Mouse (Mus musculus) erythroblast, embryonic 14.5 days (primary cell): ENCODE measurements around the gene Krt33a.

Source experiments
- GATA1 ChIP-seq: IDR thresholded peaks from 2 replicates; pipeline ENCODE4 v1.6.1; 2012; ENCODE audit warnings: low read length, inconsistent platforms, mixed read lengths
- TAL1 ChIP-seq: IDR thresholded peaks from 3 replicates; pipeline ENCODE4 v1.6.1; 2012; ENCODE audit warnings: low read length, inconsistent platforms, mixed read lengths

GRCm38 (mm10) chr11:100046303-100046866 lies 30.4 kb upstream of the Krt33a start:
- TF ChIP-seq GATA1 (no peak), TAL1 (no peak)
